Mouse (Mus musculus): Measurements from ENCODE around the gene Gas7. TPM values are rescaled to one million over a fixed set of nuclear protein-coding genes. Genes with fewer than 3 reads are reported as not detected.

Gene Gas7
- polyA plus RNA-seq, 1 experiment from 2014 or later: 10.2 TPM

- Histone ChIP-seq H3K27ac (no peak overlapping the region), H3K9ac (ENCODE audit: low read depth, low read length) (no peak overlapping the region), H3K4me3 (replicated peaks; ENCODE audit: low read depth, low read length) (no peak overlapping the region), H3K36me3 (ENCODE audit: insufficient read depth, low read length) (no peaks in the 10 kb centered on the region), H3K27me3 (ENCODE audit: insufficient read depth, low read length) (no peaks in the 10 kb centered on the region), H3K4me1 (replicated peaks; ENCODE audit: insufficient read depth, low read length) (no peaks in the 10 kb centered on the region), H3K9me3 (replicated peaks; ENCODE audit: low read length) (no peaks in the 10 kb centered on the region), H3K4me2 (ENCODE audit: low read length) (no peak overlapping the region)
- WGBS: 78% methylated on average over 2 of the region's 2 CpGs
- ATAC-seq (replicated peaks; ENCODE audit: low FRiP score, low read depth): no peak
- no peak for TF ChIP-seq CTCF (IDR thresholded peaks at IDR 0.05; ENCODE audit: low read depth)
- DNase-seq (ENCODE audit: low spot score): no peak
Measured at GRCm38 (mm10) chr11:67686109-67686508, 230.9 kb downstream of the Gas7 start.

GRCm38 (mm10) chr11:67694703-67695376 lies 239.6 kb downstream of the Gas7 start, which contains the start of gene Rcvrn:
TSS of gene Rcvrn (plus strand) at chr11:67695326.
- no peak for TF ChIP-seq CTCF (IDR thresholded peaks at IDR 0.05; ENCODE audit: low read depth)
- 75% methylated on average over 7 of the region's 7 CpGs for WGBS
- no peak for DNase-seq (ENCODE audit: low spot score)
- no peak for ATAC-seq (replicated peaks; ENCODE audit: low FRiP score, low read depth)
- Histone ChIP-seq H3K4me1 (replicated peaks; ENCODE audit: insufficient read depth, low read length) (no peaks in the 10 kb centered on the region), H3K9me3 (replicated peaks; ENCODE audit: low read length) (no peaks in the 10 kb centered on the region), H3K27ac (no peak within 1 kb of the TSS), H3K4me3 (replicated peaks; ENCODE audit: low read depth, low read length) (no peak within 1 kb of the TSS), H3K4me2 (ENCODE audit: low read length) (no peak within 1 kb of the TSS), H3K27me3 (ENCODE audit: insufficient read depth, low read length) (no peaks in the 10 kb centered on the region), H3K9ac (ENCODE audit: low read depth, low read length) (no peak within 1 kb of the TSS), H3K36me3 (ENCODE audit: insufficient read depth, low read length) (no peaks in the 10 kb centered on the region)

- DNase-seq (ENCODE audit: low spot score) (no peak), ATAC-seq (replicated peaks; ENCODE audit: low FRiP score, low read depth) (no peak)
- Histone ChIP-seq H3K27me3 (ENCODE audit: insufficient read depth, low read length) (no peaks in the 10 kb centered on the region), H3K4me3 (replicated peaks; ENCODE audit: low read depth, low read length) (no peak overlapping the region), H3K4me2 (ENCODE audit: low read length) (no peak overlapping the region), H3K27ac (no peak overlapping the region), H3K9me3 (replicated peaks; ENCODE audit: low read length) (no peaks in the 10 kb centered on the region), H3K4me1 (replicated peaks; ENCODE audit: insufficient read depth, low read length) (no peaks in the 10 kb centered on the region), H3K36me3 (ENCODE audit: insufficient read depth, low read length) (no peaks in the 10 kb centered on the region), H3K9ac (ENCODE audit: low read depth, low read length) (no peak overlapping the region)
- TF ChIP-seq CTCF (IDR thresholded peaks at IDR 0.05; ENCODE audit: low read depth): no peak
- 88% methylated on average over 4 of the region's 4 CpGs for WGBS
Measured at GRCm38 (mm10) chr11:67712976-67713375, 257.7 kb downstream of the Gas7 start.

GRCm38 (mm10) chr11:67715382-67715781 lies 260.1 kb downstream of the Gas7 start:
- Histone ChIP-seq H3K36me3 (ENCODE audit: insufficient read depth, low read length) (no peaks in the 10 kb centered on the region), H3K27ac (no peak overlapping the region), H3K27me3 (ENCODE audit: insufficient read depth, low read length) (no peaks in the 10 kb centered on the region), H3K4me1 (replicated peaks; ENCODE audit: insufficient read depth, low read length) (no peaks in the 10 kb centered on the region), H3K9ac (ENCODE audit: low read depth, low read length) (no peak overlapping the region), H3K9me3 (replicated peaks; ENCODE audit: low read length) (no peaks in the 10 kb centered on the region), H3K4me2 (ENCODE audit: low read length) (no peak overlapping the region), H3K4me3 (replicated peaks; ENCODE audit: low read depth, low read length) (no peak overlapping the region)
- WGBS: 79% methylated on average over 4 of the region's 4 CpGs
- DNase-seq (ENCODE audit: low spot score): no peak
- ATAC-seq (replicated peaks; ENCODE audit: low FRiP score, low read depth): no peak
- TF ChIP-seq CTCF (IDR thresholded peaks at IDR 0.05; ENCODE audit: low read depth): no peak

GRCm38 (mm10) chr11:67721485-67721884 lies 266.2 kb downstream of the Gas7 start:
- DNase-seq (ENCODE audit: low spot score): no peak
- Histone ChIP-seq H3K4me1 (replicated peaks; ENCODE audit: insufficient read depth, low read length) (no peaks in the 10 kb centered on the region), H3K27ac (no peak overlapping the region), H3K4me2 (ENCODE audit: low read length) (no peak overlapping the region), H3K9me3 (replicated peaks; ENCODE audit: low read length) (no peaks in the 10 kb centered on the region), H3K9ac (ENCODE audit: low read depth, low read length) (no peak overlapping the region), H3K27me3 (ENCODE audit: insufficient read depth, low read length) (no peaks in the 10 kb centered on the region), H3K36me3 (ENCODE audit: insufficient read depth, low read length) (no peaks in the 10 kb centered on the region), H3K4me3 (replicated peaks; ENCODE audit: low read depth, low read length) (no peak overlapping the region)
- 83% methylated on average over 5 of the region's 5 CpGs for WGBS
- no peak for ATAC-seq (replicated peaks; ENCODE audit: low FRiP score, low read depth)
- no peak for TF ChIP-seq CTCF (IDR thresholded peaks at IDR 0.05; ENCODE audit: low read depth)

- no peaks in the 10 kb centered on the region for H3K9me3 ChIP-seq (replicated peaks; ENCODE audit: low read length)
- 48% methylated on average over 7 of the region's 7 CpGs for WGBS
- no peaks in the 10 kb centered on the region for H3K36me3 ChIP-seq (ENCODE audit: insufficient read depth, low read length)
- no peaks in the 10 kb centered on the region for H3K27me3 ChIP-seq (ENCODE audit: insufficient read depth, low read length)
- DNase-seq (ENCODE audit: low spot score): no peak
- ATAC-seq (replicated peaks; ENCODE audit: low FRiP score, low read depth): no peak
- H3K4me1 ChIP-seq (replicated peaks; ENCODE audit: insufficient read depth, low read length): no peaks in the 10 kb centered on the region
- no peak overlapping the region for H3K4me2 ChIP-seq (ENCODE audit: low read length)
- TF ChIP-seq CTCF (IDR thresholded peaks at IDR 0.05; ENCODE audit: low read depth): no peak
- H3K27ac ChIP-seq: no peak overlapping the region
- no peak overlapping the region for H3K4me3 ChIP-seq (replicated peaks; ENCODE audit: low read depth, low read length)
- no peak overlapping the region for H3K9ac ChIP-seq (ENCODE audit: low read depth, low read length)
Measured at GRCm38 (mm10) chr11:67722399-67723156, 267.3 kb downstream of the Gas7 start.

All from kidney, postnatal 0 days (tissue).